In genomic region chr19:7057126-7057721, GRCm38 (mm10) we compare ENCODE assay signal across 8 mouse cellular contexts. TPM values are rescaled to one million over a fixed set of nuclear protein-coding genes. Genes with fewer than 3 reads are reported as not detected.
A peak's percentile ranks its signal among the peaks of the same experiment; 100 is the strongest.
DNase-seq lines count a peak whose midpoint lies in the region; ATAC-seq and TF ChIP-seq lines count a peak whose summit lies in the region.

No protein-coding gene starts in this region.

- no peak for TF ChIP-seq POLR2A in thymus, adult 2 months (IDR thresholded peaks at IDR 0.05; ENCODE audit: control insufficient read depth, extremely low read depth, insufficient read depth, low read length, poor library complexity)
- TF ChIP-seq POLR2A in embryonic fibroblast, embryonic 13.5 days (IDR thresholded peaks at IDR 0.05; ENCODE audit: low read depth, low read length), result no peak

- peak overlapping the region; percentile 71; the same call in 1 of the 2 replicates for H3K27ac ChIP-seq in heart, embryonic 11.5 days (ENCODE audit: low read depth, low read length)
- no peak overlapping the region for H3K27ac ChIP-seq in thymus, adult 2 months (ENCODE audit: control insufficient read depth, insufficient read depth, low read length)
- H3K27ac ChIP-seq in embryonic fibroblast, embryonic 13.5 days (ENCODE audit: insufficient read depth, low read length), result no peak overlapping the region
- H3K27ac ChIP-seq in limb, embryonic 10.5 days, result peak overlapping the region; percentile 81
- no peak overlapping the region for H3K27ac ChIP-seq in midbrain, embryonic 15.5 days

- H3K4me1 ChIP-seq in heart, embryonic 11.5 days (ENCODE audit: control insufficient read depth, insufficient read depth, low read length), result peaks cover 18% of the 10 kb centered on the region
- H3K4me1 ChIP-seq in thymus, adult 2 months (replicated peaks; ENCODE audit: control insufficient read depth, insufficient read depth, low read length), result peaks cover 18% of the 10 kb centered on the region
- peaks cover 9% of the 10 kb centered on the region for H3K4me1 ChIP-seq in embryonic fibroblast, embryonic 13.5 days (ENCODE audit: control insufficient read depth, insufficient read depth, low read length)
- peaks cover 26% of the 10 kb centered on the region for H3K4me1 ChIP-seq in limb, embryonic 10.5 days
- peaks cover 23% of the 10 kb centered on the region for H3K4me1 ChIP-seq in midbrain, embryonic 15.5 days

- no peak for TF ChIP-seq CTCF in thymus, adult 2 months (IDR thresholded peaks at IDR 0.05; ENCODE audit: borderline replicate concordance, control insufficient read depth, extremely low read depth, insufficient read depth, low read length, poor library complexity)
- no peak for TF ChIP-seq CTCF in embryonic fibroblast, embryonic 13.5 days (IDR thresholded peaks at IDR 0.05; ENCODE audit: borderline replicate concordance, insufficient read depth, low read length)

- WGBS in heart, embryonic 11.5 days (ENCODE audit: insufficient replicate concordance), result 3% methylated on average over 16 of the region's 16 CpGs
- 4% methylated on average over 16 of the region's 16 CpGs for WGBS in thymus, adult 2 months
- 4% methylated on average over 16 of the region's 16 CpGs for WGBS in limb, embryonic 10.5 days
- WGBS in midbrain, embryonic 15.5 days, result 3% methylated on average over 16 of the region's 16 CpGs

- DNase-seq in heart, adult 9 months (ENCODE audit: low spot score in 2 of 2), result no peak
- DNase-seq in thymus, adult 2 months, result peak; percentile 11
- no peak for DNase-seq in thymus, postnatal 25 days
- no peak for DNase-seq in limb, embryonic 10.5 days (ENCODE audit: low spot score)
- DNase-seq in thymus, postnatal 0 days (ENCODE audit: low spot score), result no peak

- H3K4me3 ChIP-seq in heart, embryonic 11.5 days (ENCODE audit: low read depth, low read length), result peak overlapping the region; percentile 64
- peak overlapping the region; percentile 61 for H3K4me3 ChIP-seq in thymus, adult 2 months (ENCODE audit: control insufficient read depth, insufficient read depth, low read length)
- peak overlapping the region; percentile 34 for H3K4me3 ChIP-seq in embryonic fibroblast, embryonic 13.5 days (ENCODE audit: insufficient read depth, low read length)
- H3K4me3 ChIP-seq in limb, embryonic 10.5 days, result peak overlapping the region; percentile 76
- H3K4me3 ChIP-seq in midbrain, embryonic 15.5 days, result peak overlapping the region; percentile 60

- peak; percentile 20 for ATAC-seq in heart, embryonic 11.5 days (replicated peaks; ENCODE audit: insufficient number of reproducible peaks, low FRiP score, low TSS enrichment)
- ATAC-seq in midbrain, embryonic 15.5 days (replicated peaks), result peak; percentile 68

- H3K27me3 ChIP-seq in heart, embryonic 11.5 days (ENCODE audit: control insufficient read depth, insufficient read depth, low read length), result no peaks in the 10 kb centered on the region; the same call in 1 of the 2 replicates
- no peaks in the 10 kb centered on the region for H3K27me3 ChIP-seq in thymus, adult 2 months (ENCODE audit: control insufficient read depth, insufficient read depth, low read length)
- peaks cover 66% of the 10 kb centered on the region for H3K27me3 ChIP-seq in limb, embryonic 10.5 days (ENCODE audit: low read depth, poor library complexity, severe bottlenecking)
- H3K27me3 ChIP-seq in midbrain, embryonic 15.5 days (replicated peaks), result peaks cover 17% of the 10 kb centered on the region

- no peaks in the 10 kb centered on the region for H3K9me3 ChIP-seq in heart, embryonic 11.5 days (replicated peaks; ENCODE audit: control insufficient read depth, low read length)
- H3K9me3 ChIP-seq in limb, embryonic 10.5 days (replicated peaks), result no peaks in the 10 kb centered on the region
- no peaks in the 10 kb centered on the region for H3K9me3 ChIP-seq in midbrain, embryonic 15.5 days

- peak overlapping the region; percentile 80 for H3K9ac ChIP-seq in heart, embryonic 11.5 days (ENCODE audit: low read depth, low read length)
- H3K9ac ChIP-seq in midbrain, embryonic 15.5 days, result peak overlapping the region; percentile 50

- H3K4me2 ChIP-seq in heart, embryonic 11.5 days, result peak overlapping the region; percentile 100
- peak overlapping the region; percentile 99 for H3K4me2 ChIP-seq in midbrain, embryonic 15.5 days

- no peaks in the 10 kb centered on the region for H3K36me3 ChIP-seq in heart, embryonic 11.5 days (ENCODE audit: control insufficient read depth, insufficient read depth, low read length)
- no peaks in the 10 kb centered on the region for H3K36me3 ChIP-seq in thymus, adult 2 months (ENCODE audit: control insufficient read depth, insufficient read depth, low read length)
- no peaks in the 10 kb centered on the region for H3K36me3 ChIP-seq in limb, embryonic 10.5 days
- no peaks in the 10 kb centered on the region for H3K36me3 ChIP-seq in midbrain, embryonic 15.5 days (replicated peaks)

RNA-seq across cellular contexts. Expression of gene Macrod1, which starts 0.6 kb away (rescaled TPM):
- 13.3 and 16.7 TPM in 2 replicates for polyA plus RNA-seq in heart, embryonic 11.5 days (2014; fragmentation: Nextera tagmentation; extraction: Ambion mirVana)
- polyA plus RNA-seq in thymus, adult 2 months (2012; rRNA removed), result 37.5 and 49.3 TPM in 2 replicates
- 3.6 and 5.2 TPM in 2 replicates for polyA plus RNA-seq in embryonic fibroblast, embryonic 13.5 days (2011; ENCODE audit: insufficient read length, low read depth, missing spikeins)
- 2.8 and 4.4 TPM in 2 replicates for polyA plus RNA-seq in limb, embryonic 10.5 days (2016; fragmentation: Nextera tagmentation; extraction: Ambion mirVana)
- polyA plus RNA-seq in midbrain, embryonic 15.5 days (2015; fragmentation: Nextera tagmentation; extraction: Ambion mirVana), result 5.6 and 6.0 TPM in 2 replicates
- polyA plus RNA-seq in thymus, postnatal 0 days (2015; fragmentation: Nextera tagmentation; extraction: Ambion mirVana), result 15.3 and 16.6 TPM in 2 replicates

RNA-seq across cellular contexts. Expression of gene Stip1, which starts 17.5 kb away (rescaled TPM):
- 266 and 283 TPM in 2 replicates for polyA plus RNA-seq in heart, embryonic 11.5 days (2014; fragmentation: Nextera tagmentation; extraction: Ambion mirVana)
- 87.4 and 89.5 TPM in 2 replicates for polyA plus RNA-seq in thymus, adult 2 months (2012; rRNA removed)
- polyA plus RNA-seq in embryonic fibroblast, embryonic 13.5 days (2011; ENCODE audit: insufficient read length, low read depth, missing spikeins), result 192 and 195 TPM in 2 replicates
- 455 and 483 TPM in 2 replicates for polyA plus RNA-seq in limb, embryonic 10.5 days (2016; fragmentation: Nextera tagmentation; extraction: Ambion mirVana)
- 214 and 230 TPM in 2 replicates for polyA plus RNA-seq in midbrain, embryonic 15.5 days (2015; fragmentation: Nextera tagmentation; extraction: Ambion mirVana)
- polyA plus RNA-seq in thymus, postnatal 0 days (2015; fragmentation: Nextera tagmentation; extraction: Ambion mirVana), result 149 and 196 TPM in 2 replicates

RNA-seq across cellular contexts. Expression of gene Fermt3, which starts 38.0 kb away (rescaled TPM):
- 11.5 and 11.9 TPM in 2 replicates for polyA plus RNA-seq in heart, embryonic 11.5 days (2014; fragmentation: Nextera tagmentation; extraction: Ambion mirVana)
- polyA plus RNA-seq in thymus, adult 2 months (2012; rRNA removed), result 345 and 352 TPM in 2 replicates
- 0.35 and 1.3 TPM in 2 replicates for polyA plus RNA-seq in embryonic fibroblast, embryonic 13.5 days (2011; ENCODE audit: insufficient read length, low read depth, missing spikeins)
- polyA plus RNA-seq in limb, embryonic 10.5 days (2016; fragmentation: Nextera tagmentation; extraction: Ambion mirVana), result 7.0 and 7.5 TPM in 2 replicates
- 4.8 and 5.2 TPM in 2 replicates for polyA plus RNA-seq in midbrain, embryonic 15.5 days (2015; fragmentation: Nextera tagmentation; extraction: Ambion mirVana)
- polyA plus RNA-seq in thymus, postnatal 0 days (2015; fragmentation: Nextera tagmentation; extraction: Ambion mirVana), result 217 and 226 TPM in 2 replicates

RNA-seq across cellular contexts. Expression of gene Flrt1, which starts 48.3 kb away (rescaled TPM):
- polyA plus RNA-seq in heart, embryonic 11.5 days (2014; fragmentation: Nextera tagmentation; extraction: Ambion mirVana), result 0.79 and 0.97 TPM in 2 replicates
- 0.59 and 0.64 TPM in 2 replicates for polyA plus RNA-seq in thymus, adult 2 months (2012; rRNA removed)
- 5.3 and 6.4 TPM in 2 replicates for polyA plus RNA-seq in embryonic fibroblast, embryonic 13.5 days (2011; ENCODE audit: insufficient read length, low read depth, missing spikeins)
- polyA plus RNA-seq in limb, embryonic 10.5 days (2016; fragmentation: Nextera tagmentation; extraction: Ambion mirVana), result 0.54 and 1.6 TPM in 2 replicates
- polyA plus RNA-seq in midbrain, embryonic 15.5 days (2015; fragmentation: Nextera tagmentation; extraction: Ambion mirVana), result 12.2 and 12.5 TPM in 2 replicates
- polyA plus RNA-seq in thymus, postnatal 0 days (2015; fragmentation: Nextera tagmentation; extraction: Ambion mirVana), result 1.3 and 1.5 TPM in 2 replicates

Comparison
In these comparisons a context has a peak if more than half of its experiments do, and no peak if none do; other contexts are left out.
1. H3K27ac ChIP-seq: peak in heart, embryonic 11.5 days (single experiment) and limb, embryonic 10.5 days (single experiment); none in thymus, adult 2 months (single experiment), embryonic fibroblast, embryonic 13.5 days (single experiment) and midbrain, embryonic 15.5 days (single experiment).
2. RNA of gene Fermt3, which starts 38.0 kb away (polyA plus RNA-seq): 345 to 352 TPM in thymus, adult 2 months and 217 to 226 TPM in thymus, postnatal 0 days; 11.5 to 11.9 TPM in heart, embryonic 11.5 days, 7.0 to 7.5 TPM in limb, embryonic 10.5 days, 4.8 to 5.2 TPM in midbrain, embryonic 15.5 days and 0.35 to 1.3 TPM in embryonic fibroblast, embryonic 13.5 days; every median in the first group is over 10 times any median in the second.
3. Peak in every context shown above with its lines, with median percentiles within 50 percentile points of each other: H3K4me3 ChIP-seq.